Mouse (Mus musculus): ENCODE results near the gene Nfe2l2. TPM values are rescaled to one million over a fixed set of nuclear protein-coding genes. Genes with fewer than 3 reads are reported as not detected.
"Not testable (repeated sequence)": the region's sequence is repeated elsewhere in the genome, so short reads cannot be mapped to it uniquely, and the experiment has no call there.

Nfe2l2 gene
- polyA plus RNA-seq, 1 experiment from 2014 or later: 71.7 TPM

DNA sequence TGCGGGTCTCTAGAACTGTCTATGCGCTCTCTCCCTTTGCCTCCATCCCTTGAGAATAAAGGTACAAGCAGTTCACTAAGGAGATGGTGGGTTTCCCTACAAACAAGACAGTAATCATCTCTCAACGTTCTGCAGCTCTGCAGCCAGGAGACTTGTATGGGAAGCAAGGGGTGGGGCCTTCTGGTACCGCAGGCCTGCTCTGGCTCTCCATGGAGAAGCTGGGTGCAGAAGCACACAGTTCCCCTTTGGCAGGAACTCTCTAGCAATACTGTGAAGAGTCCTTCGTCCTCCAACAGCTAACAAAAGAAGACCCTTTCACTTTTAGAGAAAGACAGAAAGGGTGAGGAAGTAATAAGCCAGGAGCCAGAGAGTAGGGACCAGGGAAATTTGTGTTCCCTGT lies 8.1 kb downstream of the Nfe2l2 start:
- no peak for ATAC-seq (replicated peaks; ENCODE audit: low FRiP score, low TSS enrichment, low read depth)
- WGBS: 47% methylated on average over 5 of the region's 5 CpGs
- no peak overlapping the region for H3K9ac ChIP-seq (ENCODE audit: low read length)

GRCm38 (mm10) chr2:75695676-75696350 lies 8.6 kb downstream of the Nfe2l2 start:
- no peaks in the 10 kb centered on the region for H3K27me3 ChIP-seq (replicated peaks; ENCODE audit: control insufficient read depth, insufficient read depth, low read length)
- no peak for ATAC-seq (replicated peaks; ENCODE audit: low FRiP score, low TSS enrichment, low read depth)

More for the DNA sequence above, 8.1 kb downstream of the Nfe2l2 start:
- peak overlapping the region; percentile 16; the same call in 1 of the 2 replicates for H3K4me2 ChIP-seq (ENCODE audit: low read length)
- peaks cover 31% of the 10 kb centered on the region for H3K4me1 ChIP-seq (replicated peaks; ENCODE audit: control insufficient read depth, insufficient read depth, low read length)
- DNase-seq (ENCODE audit: low spot score): no peak
- H3K36me3 ChIP-seq (ENCODE audit: control insufficient read depth, insufficient read depth, low read length): 0 out of 2 replicates have a peak, but pooled peaks cover 4% of the 10 kb centered on the region
- H3K27ac ChIP-seq (ENCODE audit: low read depth): no peak overlapping the region
- H3K4me3 ChIP-seq (ENCODE audit: low read depth, low read length): no peak overlapping the region
- H3K9me3 ChIP-seq (ENCODE audit: control insufficient read depth, low read length): no peaks in the 10 kb centered on the region
- no peaks in the 10 kb centered on the region for H3K27me3 ChIP-seq (replicated peaks; ENCODE audit: control insufficient read depth, insufficient read depth, low read length)

DNA sequence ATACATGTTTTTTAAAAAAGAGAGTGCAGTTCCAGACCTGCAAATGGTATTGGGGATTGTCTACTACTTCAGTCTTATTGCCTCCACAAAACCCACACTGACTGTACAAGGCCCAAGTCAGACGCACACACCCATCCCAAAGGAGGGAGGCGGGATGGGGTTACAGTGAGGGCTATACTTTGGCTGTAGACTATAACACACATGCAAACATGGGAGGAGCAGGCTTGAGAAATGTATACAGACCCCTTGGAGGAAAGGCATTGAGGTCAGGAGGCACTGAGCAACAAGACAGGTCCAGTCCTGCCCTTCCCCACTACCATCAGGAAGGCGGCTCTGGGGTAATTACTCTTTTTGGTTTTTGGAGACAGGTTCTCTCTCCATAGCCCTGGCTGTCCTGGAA lies 9.5 kb downstream of the Nfe2l2 start:
- not testable (repeated sequence) for DNase-seq (ENCODE audit: low spot score); H3K36me3 ChIP-seq (ENCODE audit: control insufficient read depth, insufficient read depth, low read length); H3K4me2 ChIP-seq (ENCODE audit: low read length); H3K9ac ChIP-seq (ENCODE audit: low read length); H3K27me3 ChIP-seq (replicated peaks; ENCODE audit: control insufficient read depth, insufficient read depth, low read length); H3K27ac ChIP-seq (ENCODE audit: low read depth); H3K9me3 ChIP-seq (ENCODE audit: control insufficient read depth, low read length); ATAC-seq (replicated peaks; ENCODE audit: low FRiP score, low TSS enrichment, low read depth); H3K4me3 ChIP-seq (ENCODE audit: low read depth, low read length)
- 90% methylated on average over 3 of the region's 3 CpGs for WGBS
- peaks cover 31% of the 10 kb centered on the region for H3K4me1 ChIP-seq (replicated peaks; ENCODE audit: control insufficient read depth, insufficient read depth, low read length)

More at GRCm38 (mm10) chr2:75695676-75696350, 8.6 kb downstream of the Nfe2l2 start:
- no peak overlapping the region for H3K4me3 ChIP-seq (ENCODE audit: low read depth, low read length)
- WGBS: 39% methylated on average over 9 of the region's 9 CpGs
- H3K9ac ChIP-seq (ENCODE audit: low read length): no peak overlapping the region
- 0 out of 2 replicates have a peak, but pooled peaks cover 4% of the 10 kb centered on the region for H3K36me3 ChIP-seq (ENCODE audit: control insufficient read depth, insufficient read depth, low read length)
- H3K9me3 ChIP-seq (ENCODE audit: control insufficient read depth, low read length): no peaks in the 10 kb centered on the region
- H3K4me2 ChIP-seq (ENCODE audit: low read length): 0 out of 2 replicates have a peak overlapping the region, but pooled peaks have one; percentile 16
- peaks cover 31% of the 10 kb centered on the region for H3K4me1 ChIP-seq (replicated peaks; ENCODE audit: control insufficient read depth, insufficient read depth, low read length)
- H3K27ac ChIP-seq (ENCODE audit: low read depth): no peak overlapping the region
- no peak for DNase-seq (ENCODE audit: low spot score)

DNA sequence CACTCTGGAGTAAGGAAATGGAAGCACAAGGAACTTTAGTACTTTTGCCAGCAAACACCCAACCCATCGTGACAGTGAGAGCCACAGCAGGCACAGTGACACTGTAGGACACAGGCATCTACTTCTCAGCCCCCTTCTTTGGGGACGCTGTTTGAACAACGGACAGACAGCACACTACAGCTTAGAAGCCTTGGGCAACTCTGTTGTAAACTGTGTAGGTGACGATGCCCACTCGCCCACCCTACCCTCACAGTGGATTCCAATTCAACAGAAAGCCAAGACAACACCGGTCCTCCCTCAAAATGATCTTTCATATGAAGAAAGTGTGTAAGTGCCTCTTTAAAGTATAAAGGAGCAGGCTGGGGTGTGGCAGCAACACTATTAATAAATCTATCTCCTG lies 12.1 kb downstream of the Nfe2l2 start:
- Histone ChIP-seq H3K9me3 (ENCODE audit: control insufficient read depth, low read length) (no peaks in the 10 kb centered on the region), H3K27ac (ENCODE audit: low read depth) (no peak overlapping the region), H3K4me1 (replicated peaks; ENCODE audit: control insufficient read depth, insufficient read depth, low read length) (peaks cover 16% of the 10 kb centered on the region), H3K9ac (ENCODE audit: low read length) (no peak overlapping the region), H3K27me3 (replicated peaks; ENCODE audit: control insufficient read depth, insufficient read depth, low read length) (no peaks in the 10 kb centered on the region), H3K4me2 (ENCODE audit: low read length) (no peak overlapping the region), H3K36me3 (ENCODE audit: control insufficient read depth, insufficient read depth, low read length) (0 out of 2 replicates have a peak, but pooled peaks cover 4% of the 10 kb centered on the region), H3K4me3 (ENCODE audit: low read depth, low read length) (no peak overlapping the region)
- ATAC-seq (replicated peaks; ENCODE audit: low FRiP score, low TSS enrichment, low read depth) (no peak), DNase-seq (ENCODE audit: low spot score) (no peak)
- WGBS: 91% methylated on average over 6 of the region's 6 CpGs

DNA sequence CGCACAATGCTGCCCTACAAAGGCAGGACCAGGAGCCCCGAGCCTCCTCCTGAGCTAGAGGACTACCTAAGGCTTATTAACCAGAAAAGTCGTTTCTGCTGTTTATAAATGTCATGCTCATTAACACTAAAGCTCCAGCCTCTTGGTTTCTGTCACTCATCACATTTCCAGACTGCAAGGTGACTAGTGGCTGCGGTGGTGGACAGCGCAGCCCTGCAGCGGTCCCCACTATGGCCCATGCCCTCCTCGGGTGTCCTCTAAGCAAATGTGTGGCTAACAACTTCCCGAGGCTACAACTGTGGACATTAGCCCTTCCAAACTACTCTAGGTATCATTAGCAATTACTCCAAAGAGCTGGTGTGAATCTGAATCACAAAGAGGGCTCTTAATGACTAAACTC lies 13.1 kb downstream of the Nfe2l2 start:
- ATAC-seq (replicated peaks; ENCODE audit: low FRiP score, low TSS enrichment, low read depth) (no peak), DNase-seq (ENCODE audit: low spot score) (no peak)
- H3K4me2 ChIP-seq (ENCODE audit: low read length): no peak overlapping the region
- 0 out of 2 replicates have a peak, but pooled peaks cover 4% of the 10 kb centered on the region for H3K36me3 ChIP-seq (ENCODE audit: control insufficient read depth, insufficient read depth, low read length)
- 76% methylated on average over 8 of the region's 8 CpGs for WGBS
- H3K9ac ChIP-seq (ENCODE audit: low read length): no peak overlapping the region
- no peak overlapping the region for H3K4me3 ChIP-seq (ENCODE audit: low read depth, low read length)
- no peaks in the 10 kb centered on the region for H3K27me3 ChIP-seq (replicated peaks; ENCODE audit: control insufficient read depth, insufficient read depth, low read length)
- no peaks in the 10 kb centered on the region for H3K9me3 ChIP-seq (ENCODE audit: control insufficient read depth, low read length)
- H3K4me1 ChIP-seq (replicated peaks; ENCODE audit: control insufficient read depth, insufficient read depth, low read length): peaks cover 10% of the 10 kb centered on the region
- H3K27ac ChIP-seq (ENCODE audit: low read depth): no peak overlapping the region

- ATAC-seq (replicated peaks; ENCODE audit: low FRiP score, low TSS enrichment, low read depth) (no peak), DNase-seq (ENCODE audit: low spot score) (no peak)
- Histone ChIP-seq H3K4me2 (ENCODE audit: low read length) (no peak overlapping the region), H3K27me3 (replicated peaks; ENCODE audit: control insufficient read depth, insufficient read depth, low read length) (no peaks in the 10 kb centered on the region), H3K9ac (ENCODE audit: low read length) (no peak overlapping the region), H3K4me1 (replicated peaks; ENCODE audit: control insufficient read depth, insufficient read depth, low read length) (peaks cover 8% of the 10 kb centered on the region; the same call in 1 of the 2 replicates), H3K27ac (ENCODE audit: low read depth) (no peak overlapping the region), H3K36me3 (ENCODE audit: control insufficient read depth, insufficient read depth, low read length) (0 out of 2 replicates have a peak, but pooled peaks cover 4% of the 10 kb centered on the region), H3K9me3 (ENCODE audit: control insufficient read depth, low read length) (no peaks in the 10 kb centered on the region), H3K4me3 (ENCODE audit: low read depth, low read length) (no peak overlapping the region)
- WGBS: 94% methylated on average over 4 of the region's 4 CpGs
Observed at GRCm38 (mm10) chr2:75690656-75691055, 13.8 kb downstream of the Nfe2l2 start.

DNA sequence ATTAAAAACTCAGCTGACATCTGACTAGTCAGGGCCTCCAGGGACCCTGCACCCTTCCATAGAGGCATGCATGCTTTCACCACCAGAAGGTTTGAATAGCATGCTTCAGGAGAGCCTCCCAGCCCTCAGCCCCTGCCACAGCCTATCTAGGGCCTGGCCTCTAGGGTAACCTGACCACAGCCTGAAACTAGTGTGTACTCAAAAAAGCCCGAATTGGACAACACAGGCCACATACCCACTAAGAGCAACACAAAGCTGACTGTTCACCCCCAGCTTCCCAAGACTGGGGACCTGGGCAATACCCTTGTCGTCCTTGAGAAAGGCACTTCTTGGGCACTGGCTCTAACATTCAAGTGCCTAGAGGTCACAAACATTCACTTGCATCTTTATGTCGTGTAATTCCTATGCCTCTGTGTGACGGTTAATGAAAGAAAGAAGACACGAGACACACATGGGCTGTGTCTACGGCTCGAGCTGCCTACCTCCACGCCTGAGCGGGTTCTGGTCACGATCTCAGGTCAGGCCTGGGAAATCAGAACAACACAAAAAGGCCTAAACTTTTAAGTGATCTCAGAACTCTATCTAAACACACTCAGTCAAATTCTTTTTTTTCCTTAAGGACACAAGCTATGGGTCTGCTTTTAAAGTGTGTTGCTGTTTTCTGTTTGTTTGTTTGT lies 14.8 kb downstream of the Nfe2l2 start:
- no peak for ATAC-seq (replicated peaks; ENCODE audit: low FRiP score, low TSS enrichment, low read depth)
- no peaks in the 10 kb centered on the region for H3K27me3 ChIP-seq (replicated peaks; ENCODE audit: control insufficient read depth, insufficient read depth, low read length)
- WGBS: 87% methylated on average over 10 of the region's 10 CpGs
- H3K4me2 ChIP-seq (ENCODE audit: low read length): no peak overlapping the region
- peak; percentile 47 for DNase-seq (ENCODE audit: low spot score)
- H3K36me3 ChIP-seq (ENCODE audit: control insufficient read depth, insufficient read depth, low read length): 0 out of 2 replicates have a peak, but pooled peaks cover 4% of the 10 kb centered on the region
- no peaks in the 10 kb centered on the region for H3K9me3 ChIP-seq (ENCODE audit: control insufficient read depth, low read length)
- H3K4me3 ChIP-seq (ENCODE audit: low read depth, low read length): no peak overlapping the region
- 0 out of 2 replicates have a peak, but pooled peaks cover 4% of the 10 kb centered on the region for H3K4me1 ChIP-seq (replicated peaks; ENCODE audit: control insufficient read depth, insufficient read depth, low read length)
- no peak overlapping the region for H3K27ac ChIP-seq (ENCODE audit: low read depth)
- H3K9ac ChIP-seq (ENCODE audit: low read length): no peak overlapping the region

DNA sequence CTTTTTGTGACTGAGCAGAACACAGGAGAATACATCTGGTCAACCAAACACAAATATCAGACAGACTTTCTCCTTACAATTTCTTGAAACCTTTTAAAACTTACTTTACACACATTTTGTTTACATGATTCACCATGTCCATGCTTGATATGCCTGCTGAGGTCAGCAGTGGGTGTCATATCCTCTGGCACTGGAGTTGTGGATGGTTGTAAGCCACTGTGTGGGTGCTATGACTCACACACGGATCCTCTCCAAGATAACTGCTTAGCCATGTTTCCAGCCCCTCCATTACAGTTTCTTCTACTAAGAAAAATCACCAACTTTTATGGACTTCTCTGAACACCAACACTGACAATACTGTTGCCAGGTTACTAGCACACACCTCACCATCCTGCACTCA lies 15.5 kb downstream of the Nfe2l2 start:
- 0 out of 2 replicates have a peak, but pooled peaks cover 4% of the 10 kb centered on the region for H3K36me3 ChIP-seq (ENCODE audit: control insufficient read depth, insufficient read depth, low read length)
- no peak overlapping the region for H3K4me3 ChIP-seq (ENCODE audit: low read depth, low read length)
- H3K4me2 ChIP-seq (ENCODE audit: low read length): no peak overlapping the region
- no peaks in the 10 kb centered on the region for H3K9me3 ChIP-seq (ENCODE audit: control insufficient read depth, low read length)
- DNase-seq (ENCODE audit: low spot score) (no peak), ATAC-seq (replicated peaks; ENCODE audit: low FRiP score, low TSS enrichment, low read depth) (no peak)
- H3K9ac ChIP-seq (ENCODE audit: low read length): no peak overlapping the region
- H3K27ac ChIP-seq (ENCODE audit: low read depth): no peak overlapping the region
- 88% methylated on average over 1 of the region's 1 CpGs for WGBS
- H3K27me3 ChIP-seq (replicated peaks; ENCODE audit: control insufficient read depth, insufficient read depth, low read length): no peaks in the 10 kb centered on the region
- peaks cover 4% of the 10 kb centered on the region; the same call in 1 of the 2 replicates for H3K4me1 ChIP-seq (replicated peaks; ENCODE audit: control insufficient read depth, insufficient read depth, low read length)
